Mouse (Mus musculus): ENCODE measurements around the gene 4921517D22Rik. TPM values are rescaled to one million over a fixed set of nuclear protein-coding genes. Genes with fewer than 3 reads are reported as not detected.

Gene 4921517D22Rik
- total RNA-seq, 2 experiments from 2014 or later = not detected

DNA sequence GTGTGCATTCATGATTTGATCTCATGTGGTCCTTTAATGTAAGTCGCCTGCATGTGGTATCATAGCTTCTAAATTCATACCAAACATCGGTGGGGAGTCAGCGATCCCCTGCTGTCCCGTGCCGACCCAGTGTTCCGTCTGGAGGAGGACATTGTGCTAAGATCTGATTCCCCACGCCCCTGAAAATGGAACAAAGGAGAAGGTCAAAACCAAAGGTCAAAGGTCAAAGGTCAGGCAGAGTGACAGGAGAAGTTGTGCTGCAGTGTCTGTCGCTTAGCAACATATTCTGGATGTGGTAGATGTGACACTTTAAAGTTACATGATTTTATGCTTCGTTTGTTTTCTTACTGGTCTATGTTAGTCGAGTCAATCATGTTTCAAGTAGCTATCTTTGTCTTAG, 2.4 kb downstream of the 4921517D22Rik start:
- no peak for DNase-seq (ENCODE audit: low spot score in 2 of 2)

DNA sequence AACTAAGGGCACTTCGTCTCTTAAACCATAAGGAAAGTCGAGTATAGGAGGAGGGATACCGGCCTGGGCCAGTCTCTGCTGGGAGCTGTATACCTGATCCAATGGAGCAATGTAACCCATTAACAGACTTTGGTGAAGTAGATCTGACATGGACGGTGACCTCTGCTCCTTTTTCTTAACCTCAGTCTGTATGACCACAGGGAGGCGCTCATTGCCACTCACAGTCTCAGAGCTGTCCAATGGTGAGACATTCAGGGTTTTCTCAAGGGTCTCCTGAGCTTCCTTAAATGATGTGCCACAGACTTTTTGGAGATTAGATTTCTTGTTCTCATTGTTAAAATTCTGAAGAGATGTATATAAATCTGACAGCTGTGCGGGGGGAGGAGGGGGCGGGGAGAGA, 3.3 kb downstream of the 4921517D22Rik start:
- no peak for DNase-seq (ENCODE audit: low spot score in 2 of 2)

DNA sequence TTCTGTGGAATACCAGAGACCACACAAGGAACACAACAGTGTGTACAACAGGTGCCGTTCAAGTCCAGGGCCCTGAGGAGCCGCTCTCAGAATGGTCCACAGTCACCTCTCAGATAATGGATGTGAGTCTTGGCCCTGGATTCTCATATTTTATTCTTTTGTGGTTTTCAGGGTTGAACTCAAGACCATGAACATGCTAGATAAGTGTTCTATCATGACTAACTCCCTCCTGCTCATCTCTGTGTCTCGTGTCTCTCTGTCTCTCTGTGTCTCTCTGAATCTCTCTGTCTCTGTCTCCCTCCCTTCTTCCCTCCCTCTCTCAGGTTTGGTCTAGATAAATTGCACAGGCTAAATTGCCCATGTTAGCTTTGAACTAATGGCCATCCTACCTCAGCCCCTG, 4.1 kb downstream of the 4921517D22Rik start:
- no peak for DNase-seq (ENCODE audit: low spot score in 2 of 2)

DNA sequence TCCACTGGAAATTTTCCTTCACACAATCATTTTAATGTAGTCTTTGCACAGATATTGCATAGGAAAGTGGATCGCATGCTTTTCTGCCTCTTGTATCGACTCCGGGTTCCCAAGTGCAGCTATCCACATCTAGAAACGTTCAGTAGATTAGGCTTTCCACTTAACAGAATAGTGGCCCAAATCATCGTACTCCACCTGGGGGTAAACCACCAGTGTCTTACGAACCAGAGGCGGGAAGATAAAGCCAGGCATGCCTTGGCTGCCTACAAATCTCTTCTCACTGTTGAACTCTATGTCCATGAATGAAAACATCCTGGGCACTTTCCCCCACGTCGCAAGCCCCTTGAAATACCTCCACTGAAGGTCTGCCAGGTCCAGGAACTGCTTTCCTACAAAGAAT, 4.6 kb downstream of the 4921517D22Rik start:
- no peak for DNase-seq (ENCODE audit: low spot score in 2 of 2)

DNA sequence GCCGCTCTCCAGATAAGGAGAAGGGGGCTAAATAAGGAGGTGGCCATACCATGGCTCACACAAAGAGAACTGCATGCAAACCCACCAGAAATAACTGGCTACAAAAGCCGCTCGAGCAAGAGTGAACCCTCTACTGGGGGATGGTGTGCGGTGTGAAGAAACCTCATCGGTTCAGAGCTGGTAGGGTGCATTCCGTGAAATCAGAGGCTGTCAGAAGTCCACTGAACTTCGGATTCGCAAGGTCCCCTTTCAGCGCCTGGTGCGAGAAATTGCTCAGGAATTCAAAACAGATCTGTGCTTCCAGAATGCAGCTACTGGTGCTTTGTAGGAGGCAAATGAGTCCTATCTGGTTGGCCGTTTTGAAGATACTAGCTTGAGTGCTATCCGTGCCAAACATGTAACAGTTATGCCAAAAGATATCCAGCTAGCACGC, 5.6 kb downstream of the 4921517D22Rik start:
- no peak for DNase-seq (ENCODE audit: low spot score in 2 of 2)

DNA sequence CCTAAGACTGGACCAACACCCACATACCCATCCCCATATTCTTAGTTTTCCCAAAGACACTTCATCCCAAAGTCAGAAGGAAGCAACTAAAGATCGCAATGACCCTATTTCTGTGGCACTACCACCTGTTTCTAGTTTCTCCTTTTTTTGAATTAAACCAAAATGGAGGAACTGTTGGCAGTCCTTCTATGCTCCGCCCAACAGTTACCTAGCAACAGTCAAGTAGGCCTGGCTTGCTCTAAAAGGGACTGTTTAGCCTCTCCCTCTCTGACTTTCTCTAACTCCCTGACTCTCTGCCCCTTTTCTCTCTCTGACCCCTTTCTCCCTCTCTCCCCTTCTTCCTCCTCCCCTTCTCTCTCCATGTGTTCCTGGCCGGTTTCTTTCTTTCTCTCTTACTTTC, 8.7 kb downstream of the 4921517D22Rik start:
- DNase-seq (ENCODE audit: low spot score in 2 of 2) = no peak

DNA sequence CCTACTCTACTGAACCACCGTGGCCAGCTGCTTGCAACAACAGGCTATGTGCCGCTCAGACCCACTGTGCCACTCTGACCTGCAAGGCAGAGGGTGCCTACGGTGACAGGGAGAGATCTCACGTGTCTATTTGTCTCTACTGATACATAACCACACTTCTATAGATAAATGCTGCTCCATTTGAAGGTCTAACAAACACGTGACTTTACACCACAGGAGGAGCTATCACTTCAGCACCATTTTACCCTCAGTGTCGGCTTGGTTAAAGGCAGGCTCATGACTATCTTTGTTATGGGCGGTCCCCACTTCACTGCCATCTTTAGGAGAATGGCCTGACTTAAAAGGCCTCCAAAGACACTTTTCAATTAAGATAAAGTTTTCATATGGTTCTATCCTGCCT, 11.3 kb downstream of the 4921517D22Rik start:
- no peak for DNase-seq (ENCODE audit: low spot score in 2 of 2)

DNA sequence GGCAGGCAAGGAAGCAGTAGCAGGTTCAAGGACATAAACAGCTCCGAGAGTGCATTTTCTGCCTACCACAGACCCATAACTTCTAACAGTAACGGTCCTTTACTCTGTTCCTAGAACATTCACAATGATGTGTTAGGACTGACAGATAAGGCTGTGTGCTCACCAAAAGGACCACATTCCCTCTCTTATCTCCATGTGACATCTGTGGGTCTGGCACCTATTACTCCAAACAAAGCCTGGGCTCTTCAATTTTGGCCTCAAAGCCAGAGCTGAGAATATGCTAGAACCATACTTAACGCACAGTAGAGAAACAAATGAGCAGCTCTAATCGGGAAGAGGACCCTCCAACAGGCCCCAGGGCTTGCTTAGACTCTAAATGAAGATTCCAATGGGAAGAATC, 14.0 kb downstream of the 4921517D22Rik start:
- no peak for DNase-seq (ENCODE audit: low spot score in 2 of 2)

DNA sequence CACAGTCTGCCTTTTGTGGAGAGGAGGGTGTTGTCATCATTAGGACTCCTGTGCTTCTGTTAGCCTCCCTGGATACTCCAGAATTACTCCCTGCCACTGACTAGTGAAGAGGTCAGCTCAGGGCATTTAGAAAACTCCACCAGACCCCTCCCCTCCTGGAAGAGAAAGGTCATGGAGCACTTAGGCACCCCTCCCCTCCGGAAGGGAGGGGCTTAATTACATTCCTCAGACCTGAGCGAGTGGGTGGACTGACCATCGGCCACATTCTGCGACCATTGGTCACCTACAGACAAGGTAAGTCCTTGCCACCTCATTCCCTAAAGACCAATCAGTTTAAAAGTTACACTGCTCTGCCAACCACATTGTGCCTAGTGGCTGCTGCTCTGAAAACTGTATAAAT, 14.6 kb downstream of the 4921517D22Rik start:
- DNase-seq (ENCODE audit: low spot score in 2 of 2) = no peak

DNA sequence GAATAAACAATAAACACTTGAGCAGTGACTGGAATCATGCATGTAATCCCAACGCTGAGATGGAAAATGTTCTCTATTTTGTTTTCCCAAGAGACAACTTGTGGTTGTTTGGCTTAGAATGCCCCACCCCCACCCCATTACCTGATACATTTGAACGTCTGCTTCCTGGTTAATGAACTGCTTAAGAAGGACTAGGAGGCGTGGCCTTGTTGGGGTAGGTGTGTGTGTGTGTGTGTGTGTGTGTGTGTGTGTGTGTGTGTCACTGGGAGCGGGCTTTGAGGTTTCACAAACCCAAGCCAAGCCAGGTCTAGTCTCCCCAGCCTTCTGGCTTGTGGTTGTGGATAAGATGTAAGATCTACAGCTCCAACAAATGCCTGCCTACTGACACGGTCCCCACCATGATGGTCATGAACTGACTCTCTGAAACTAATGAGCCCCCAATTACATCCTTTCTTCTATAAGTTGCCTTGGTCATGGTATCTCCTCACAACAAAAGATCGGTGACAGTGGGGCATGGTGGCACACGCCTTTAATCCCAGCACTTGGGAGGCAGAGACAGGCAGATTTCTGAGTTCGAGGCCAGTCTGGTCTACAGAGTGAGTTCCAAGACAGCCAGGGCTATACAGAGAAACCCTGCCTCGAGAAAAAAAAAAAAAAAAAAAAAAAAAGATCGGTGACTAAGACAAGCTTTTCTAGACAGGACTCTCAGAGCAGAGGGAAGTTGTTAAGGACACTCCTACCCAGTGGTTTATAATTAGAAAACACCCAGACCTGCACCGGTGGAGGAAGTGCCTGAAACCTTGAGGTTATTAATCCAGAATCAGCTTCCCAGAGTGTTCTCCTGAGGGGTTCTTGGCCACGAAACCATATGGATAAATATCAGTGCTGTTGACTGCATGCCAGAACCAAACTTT, 17.3 kb downstream of the 4921517D22Rik start:
- DNase-seq (ENCODE audit: low spot score in 2 of 2) = no peak

DNA sequence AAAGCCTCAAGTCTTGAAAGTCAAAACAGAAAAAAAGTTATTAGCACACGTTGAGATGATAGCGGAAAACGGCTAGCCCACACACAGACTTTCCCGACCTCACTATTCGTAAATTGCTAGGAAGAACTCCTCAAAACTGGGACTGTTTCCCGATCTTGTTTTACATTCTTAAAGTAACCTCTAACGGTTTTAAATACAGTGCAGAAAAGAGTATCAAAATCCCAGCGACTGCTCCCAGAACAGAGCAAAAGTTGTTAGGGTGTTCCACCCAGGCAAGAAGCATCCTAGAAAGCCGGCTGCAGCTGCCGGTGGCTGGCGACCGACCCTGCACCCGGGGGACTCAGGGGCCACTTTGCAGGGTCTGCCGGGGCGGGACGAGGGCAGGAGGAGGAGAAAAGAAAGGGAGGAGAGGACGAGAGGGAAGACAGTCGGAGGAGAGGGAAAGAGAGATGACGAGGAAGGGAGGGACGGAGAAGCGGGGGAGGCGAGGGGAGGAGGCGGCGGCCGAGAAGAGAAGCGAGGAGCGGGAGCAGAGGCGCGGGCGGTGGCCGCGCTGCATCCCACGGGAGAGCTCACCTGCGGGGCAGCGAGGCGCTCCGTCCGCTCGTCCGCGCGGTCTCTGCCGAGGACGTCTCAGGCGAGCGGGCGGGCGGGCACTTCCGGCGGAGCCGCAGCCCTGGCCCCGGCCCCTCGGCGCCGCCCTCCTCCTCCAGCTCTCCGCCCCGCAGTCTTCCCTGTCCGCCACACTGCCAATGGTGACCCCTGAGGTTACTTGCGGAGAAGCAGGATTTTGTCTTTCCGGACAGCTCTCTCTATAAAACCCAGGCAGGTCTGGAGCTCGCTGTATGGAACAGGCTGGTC, 18.5 kb downstream of the 4921517D22Rik start, which contains the start of gene Golm1:
TSS of gene Golm1 (minus strand) at position 661 of the 861 bp plus-strand sequence.
- DNase-seq (ENCODE audit: low spot score in 2 of 2) = peak; percentile 50 to 67

DNA sequence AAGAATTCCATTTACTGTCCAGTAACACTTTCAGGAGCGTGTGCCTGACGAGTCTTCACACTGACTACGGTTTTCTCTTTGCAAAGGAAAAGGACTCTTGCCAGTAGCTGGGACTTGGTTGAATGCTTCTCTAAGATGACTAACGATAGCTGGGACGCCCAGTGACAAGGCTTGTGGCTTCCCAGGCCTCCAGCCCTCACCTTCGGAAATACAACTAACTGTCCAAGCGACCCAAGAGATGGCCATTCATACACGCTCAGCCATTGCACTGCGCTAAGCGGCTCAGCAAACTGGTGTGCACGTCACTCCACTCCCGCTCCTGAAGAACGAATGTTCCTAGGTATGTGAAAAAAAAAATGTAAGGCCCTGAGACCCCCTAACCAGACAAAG, 19.2 kb downstream of the 4921517D22Rik start:
- peak in 1 of 2 experiments; percentile 5 for DNase-seq (ENCODE audit: low spot score in 2 of 2)

DNA sequence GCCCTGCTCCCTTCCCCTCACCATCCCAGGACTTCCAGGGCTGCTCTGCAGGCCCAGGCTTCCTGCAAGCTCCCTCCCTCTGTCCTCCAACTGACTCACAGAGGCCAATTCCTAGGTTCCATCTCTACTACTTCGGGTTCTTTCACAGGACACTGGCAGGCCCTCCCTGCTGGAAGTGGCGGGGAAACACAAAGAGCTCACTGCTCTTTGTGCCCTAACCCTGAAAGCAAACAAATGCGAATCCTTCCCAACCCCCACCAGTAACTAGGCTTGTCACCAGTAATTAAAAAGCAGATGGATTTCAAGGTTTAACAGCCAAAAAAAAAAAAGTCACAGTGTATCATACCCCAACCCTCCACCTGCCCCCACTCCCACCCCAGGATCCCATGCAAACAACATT, 19.7 kb downstream of the 4921517D22Rik start:
- no peak for DNase-seq (ENCODE audit: low spot score in 2 of 2)

DNA sequence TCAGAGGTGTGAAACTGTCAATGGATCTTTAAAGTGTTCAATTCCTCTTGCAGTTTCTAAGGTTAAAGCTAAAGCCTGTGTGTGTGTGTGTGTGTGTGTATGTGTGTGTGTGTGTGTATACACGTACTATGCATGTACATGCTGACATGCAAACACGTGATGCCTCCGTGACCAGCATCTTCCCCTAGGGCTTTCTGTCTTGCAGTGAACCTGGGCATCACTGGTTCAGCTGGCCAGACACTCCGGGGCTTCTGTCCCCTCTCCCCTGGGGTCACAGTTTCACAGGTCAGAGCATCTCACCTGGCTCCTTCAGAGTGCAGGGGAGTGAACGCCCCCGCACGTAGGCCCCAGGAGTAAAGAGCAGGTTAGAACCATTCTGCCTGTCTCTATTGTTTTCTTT, 20.3 kb downstream of the 4921517D22Rik start:
- no peak for DNase-seq (ENCODE audit: low spot score in 2 of 2)

DNA sequence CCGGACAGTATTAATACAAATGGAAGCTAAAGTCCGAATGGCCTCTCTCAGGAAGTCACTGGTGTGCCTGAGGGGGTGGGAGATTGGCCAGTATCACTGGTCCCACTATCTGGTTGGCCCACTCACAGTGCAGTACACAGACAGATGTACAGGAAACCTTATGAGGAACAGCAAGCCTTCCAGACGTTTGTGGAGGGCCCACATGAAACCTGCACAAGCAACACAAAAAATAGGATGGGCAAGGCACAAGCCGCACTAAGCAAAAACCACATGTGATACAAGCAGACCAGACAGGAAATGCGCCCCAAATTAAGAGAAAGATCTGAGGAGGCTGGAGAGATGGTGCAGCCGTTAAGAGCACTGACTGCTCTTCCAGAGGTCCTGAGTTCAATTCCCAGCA, 21.7 kb downstream of the 4921517D22Rik start:
- no peak for DNase-seq (ENCODE audit: low spot score in 2 of 2)

DNA sequence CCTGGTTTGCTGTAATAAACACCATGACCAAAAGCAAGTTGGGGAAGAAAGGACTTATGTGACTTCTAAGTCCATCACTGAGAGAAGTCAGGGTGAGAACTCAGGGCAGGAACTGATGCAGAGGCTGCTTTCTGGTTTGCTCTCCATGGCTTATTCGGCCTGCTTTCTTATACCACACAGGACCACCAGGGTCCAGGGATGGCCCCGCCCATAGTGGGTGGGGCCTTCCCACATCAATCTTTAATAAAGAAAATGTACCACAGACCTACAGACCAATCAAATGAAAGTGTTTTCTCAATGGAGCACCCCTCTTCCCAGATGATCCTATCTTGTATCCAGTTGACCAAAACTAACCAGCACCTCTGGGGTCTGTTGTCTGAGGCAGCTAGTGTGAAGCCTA, 22.4 kb downstream of the 4921517D22Rik start:
- no peak for DNase-seq (ENCODE audit: low spot score in 2 of 2)

DNA sequence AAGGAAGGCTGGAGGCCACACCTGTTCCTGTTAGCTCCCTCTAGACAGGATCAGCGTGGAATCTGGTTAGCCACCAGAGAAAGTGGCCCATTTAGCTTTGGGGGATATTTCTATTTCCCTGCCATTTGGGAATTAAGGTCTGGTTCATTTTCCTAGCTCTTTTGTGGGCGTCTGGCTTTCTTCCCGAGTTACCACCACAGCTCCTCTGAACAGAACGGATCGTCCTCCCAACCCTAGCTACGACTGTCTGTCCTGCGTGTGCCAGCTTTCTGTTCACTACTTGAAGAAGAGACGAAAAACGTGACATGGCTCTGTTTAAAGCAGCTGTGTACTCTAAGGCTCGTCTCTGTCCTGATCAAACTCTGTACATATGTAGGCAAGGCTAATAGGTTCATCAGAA, 24.0 kb downstream of the 4921517D22Rik start:
- no peak for DNase-seq (ENCODE audit: low spot score in 2 of 2)

DNA sequence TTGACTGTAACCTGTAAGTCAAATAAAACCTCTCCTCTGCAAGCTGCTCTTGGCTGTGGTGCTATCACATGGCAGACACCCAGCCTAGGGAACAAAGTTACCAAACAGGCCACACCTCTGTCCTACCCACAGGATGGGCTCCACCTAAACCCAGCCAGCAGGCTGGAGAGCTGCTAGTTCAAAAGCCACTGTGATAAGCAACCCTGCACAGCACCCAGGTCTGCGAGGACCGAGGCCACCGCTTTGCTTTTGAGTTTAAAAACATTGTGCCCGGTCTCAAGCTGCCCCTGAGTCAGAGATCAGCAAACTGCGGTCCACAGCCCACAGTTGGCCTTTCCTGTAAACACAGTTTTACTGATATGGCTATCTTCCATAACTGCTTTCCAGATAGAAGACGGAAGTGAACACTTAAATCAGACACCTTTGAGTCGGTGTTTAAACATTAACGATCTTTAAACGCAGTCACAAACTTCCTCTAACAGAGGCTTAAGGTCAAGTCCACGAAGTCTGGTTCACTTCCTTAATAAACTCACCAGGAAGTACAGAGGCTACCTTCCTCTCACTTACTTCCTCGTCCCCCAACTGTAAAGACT, 25.3 kb downstream of the 4921517D22Rik start:
- no peak for DNase-seq (ENCODE audit: low spot score in 2 of 2)

DNA sequence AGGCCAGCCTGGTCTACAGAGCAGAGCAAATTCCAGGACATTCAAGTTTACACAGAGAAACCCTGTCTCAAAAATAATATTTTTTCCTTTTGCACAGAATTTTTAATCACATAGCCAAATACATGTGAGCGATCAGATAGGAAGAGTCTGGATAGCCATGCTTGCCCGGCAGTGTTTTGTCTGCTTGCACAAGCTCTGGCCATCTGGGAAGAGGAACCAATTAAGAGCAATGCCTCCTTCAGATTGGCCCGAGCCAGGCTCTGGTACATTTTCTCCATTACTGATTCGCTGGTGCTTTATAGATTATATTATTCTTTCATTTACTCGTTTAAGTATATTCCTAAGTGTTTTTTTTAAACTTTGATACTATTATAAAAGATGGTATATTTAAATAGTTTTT, 26.1 kb downstream of the 4921517D22Rik start:
- DNase-seq (ENCODE audit: low spot score in 2 of 2) = no peak

DNA sequence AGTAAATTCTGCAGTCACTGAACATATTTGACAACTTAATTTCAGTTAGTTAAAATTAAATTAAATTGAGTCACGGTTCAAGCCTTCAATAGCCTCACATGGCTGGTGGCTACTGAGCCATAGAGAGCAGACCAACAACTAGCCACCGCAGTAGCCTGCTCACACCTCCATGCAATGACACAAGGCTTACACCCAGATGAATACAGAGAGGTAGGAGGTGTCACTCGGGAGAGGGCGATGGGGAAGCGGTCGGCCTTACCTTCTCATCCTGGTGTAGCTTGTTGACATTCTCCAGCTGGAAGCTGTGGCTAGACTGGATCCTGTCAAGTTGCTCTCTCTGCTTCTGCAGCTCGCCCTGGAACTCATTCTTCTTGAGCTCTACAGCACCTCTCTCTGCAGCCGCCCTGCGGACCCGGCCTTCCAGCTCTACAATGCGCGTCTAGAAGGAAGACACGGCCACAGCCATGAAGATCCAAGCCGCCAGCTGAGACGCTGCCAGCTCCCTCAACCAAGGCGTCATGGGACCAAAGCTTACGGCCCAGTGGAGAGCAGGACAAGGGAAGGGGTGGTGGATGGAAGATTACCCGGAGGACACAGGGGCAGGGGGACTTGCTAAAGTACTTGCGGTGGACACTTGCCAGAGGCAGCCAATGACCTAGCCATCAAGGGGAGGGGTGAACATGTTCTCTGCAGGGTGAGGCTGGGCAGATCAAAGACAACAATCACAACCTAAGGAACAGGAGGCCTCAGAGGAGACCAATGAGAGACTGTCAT, 29.8 kb downstream of the 4921517D22Rik start:
- DNase-seq (ENCODE audit: low spot score in 2 of 2) = no peak

DNA sequence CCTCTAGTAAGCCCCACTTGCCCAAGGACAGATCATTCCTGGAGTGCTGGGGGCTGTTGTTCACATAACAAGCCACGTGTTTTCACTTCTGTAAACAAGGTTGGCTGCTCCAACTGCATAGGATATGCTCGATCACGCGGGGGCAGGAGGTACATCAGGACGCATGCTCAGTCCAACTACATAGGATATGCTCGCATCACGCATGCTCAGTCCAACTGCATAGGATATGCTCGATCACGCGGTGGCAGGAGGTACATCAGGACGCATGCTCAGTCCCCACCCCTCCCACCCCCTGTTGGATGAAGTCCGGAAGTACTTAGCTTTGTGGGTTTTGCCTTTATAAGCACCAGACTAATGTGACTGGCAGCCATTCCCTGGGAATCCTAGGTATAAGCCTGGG, 31.9 kb downstream of the 4921517D22Rik start:
- no peak for DNase-seq (ENCODE audit: low spot score in 2 of 2)
